Comparison of ENCODE assay signal across 35 mouse cellular contexts in genomic region chr9:83399414-83399813, GRCm38 (mm10).
"Had no signal": no experiment of that assay in that cellular context is flagged by ENCODE, and none has a peak within 500 bp of the region (broad histone marks: within the 10 kb centered on the region; RNA-seq: fewer than 3 reads in every experiment).

No protein-coding gene starts in this region.

- H3K4me2 ChIP-seq: heart, embryonic 11.5 days; heart, embryonic 12.5 days; heart, embryonic 13.5 days; heart, embryonic 15.5 days; hindbrain, embryonic 12.5 days; hindbrain, embryonic 13.5 days; hindbrain, embryonic 14.5 days; hindbrain, embryonic 15.5 days; intestine, embryonic 15.5 days; kidney, embryonic 15.5 days had no signal

- H3K4me1 ChIP-seq: heart, embryonic 12.5 days; heart, embryonic 13.5 days; heart, embryonic 15.5 days; hindbrain, embryonic 10.5 days; hindbrain, embryonic 13.5 days; hindbrain, embryonic 15.5 days; intestine, embryonic 15.5 days; kidney, embryonic 15.5 days had no signal

- H3K27ac ChIP-seq: heart, embryonic 13.5 days; heart, embryonic 15.5 days; hindbrain, embryonic 10.5 days; hindbrain, embryonic 12.5 days; hindbrain, embryonic 13.5 days; hindbrain, embryonic 14.5 days; hindbrain, embryonic 15.5 days; hindbrain, postnatal 0 days; intestine, embryonic 15.5 days; kidney, embryonic 15.5 days; kidney, postnatal 0 days; layer of hippocampus, adult 2 months; left cerebral cortex, adult 2 months had no signal

- DNase-seq: heart, postnatal 10 days; heart, postnatal 14 days; heart, postnatal 36 days; heart, postnatal 4 days; kidney, adult 11 months; kidney, adult 18-20 months; kidney, adult 2 months; kidney, adult 8-10 months; kidney, adult 9 months; kidney, postnatal 10 days; kidney, postnatal 14 days; kidney, postnatal 25 days; kidney, postnatal 36 days; kidney, postnatal 4 days; layer of hippocampus, adult 9-11 months; layer of hippocampus, postnatal 36 days had no signal

- H3K9me3 ChIP-seq: heart, embryonic 12.5 days; heart, embryonic 13.5 days; heart, embryonic 15.5 days; hindbrain, embryonic 10.5 days; hindbrain, embryonic 12.5 days; hindbrain, embryonic 13.5 days; hindbrain, embryonic 15.5 days; intestine, embryonic 15.5 days; kidney, embryonic 15.5 days had no signal

- H3K4me3 ChIP-seq: heart, embryonic 12.5 days; heart, embryonic 13.5 days; heart, embryonic 15.5 days; hindbrain, embryonic 10.5 days; hindbrain, embryonic 12.5 days; hindbrain, embryonic 13.5 days; hindbrain, embryonic 15.5 days; intestine, embryonic 15.5 days; kidney, embryonic 15.5 days; layer of hippocampus, adult 2 months; left cerebral cortex, adult 2 months had no signal

- H3K9ac ChIP-seq: heart, embryonic 12.5 days; heart, embryonic 13.5 days; heart, embryonic 15.5 days; hindbrain, embryonic 12.5 days; hindbrain, embryonic 13.5 days; hindbrain, embryonic 14.5 days; hindbrain, embryonic 15.5 days; intestine, embryonic 15.5 days; kidney, embryonic 15.5 days had no signal

- ATAC-seq: hindbrain, embryonic 16.5 days; hindbrain, postnatal 0 days; inflammation-experienced regulatory T-cells, adult 6 months; intestine, embryonic 15.5 days; intestine, embryonic 16.5 days; intestine, postnatal 0 days had no signal

- H3K27me3 ChIP-seq: heart, embryonic 12.5 days; heart, embryonic 13.5 days; heart, embryonic 15.5 days; hindbrain, embryonic 12.5 days; hindbrain, embryonic 13.5 days; hindbrain, embryonic 15.5 days; intestine, embryonic 15.5 days; kidney, embryonic 15.5 days had no signal
